Mouse (Mus musculus) lung, adult 2 months (tissue): Measurements from ENCODE around the gene Crispld2.

Source experiments
- CTCF ChIP-seq: fragments of 200-500 bp; IDR thresholded peaks from 2 replicates; pipeline ENCODE4 v1.5.1; 2011; ENCODE audit warnings: mild to moderate bottlenecking, low read length, control low read depth; ENCODE audit not compliant: insufficient read depth
- POLR2A ChIP-seq: fragments of 200-500 bp; IDR thresholded peaks from 2 replicates; pipeline ENCODE4 v1.6.1; 2011; ENCODE audit warnings: low read depth, mild to moderate bottlenecking, control low read depth, low read length, borderline replicate concordance; ENCODE audit errors: extremely low read depth

- no peak for TF ChIP-seq POLR2A
- no peak for TF ChIP-seq CTCF
Observed at GRCm38 (mm10) chr8:120042542-120043312, 50.5 kb downstream of the Crispld2 start.
